Mouse (Mus musculus): ENCODE data around the gene Cdc42ep2. TPM values are rescaled to one million over a fixed set of nuclear protein-coding genes. Genes with fewer than 3 reads are reported as not detected.

Cdc42ep2 gene
- total RNA-seq, 4 experiments from 2014 or later, result 4.4 to 6.0 (median 5.4) TPM

GRCm38 (mm10) chr19:5942581-5942980, 18.0 kb upstream of the Cdc42ep2 start:
- no peak for DNase-seq (ENCODE audit: low spot score in 2 of 2)

- DNase-seq (ENCODE audit: low spot score in 2 of 2), result no peak
Observed at GRCm38 (mm10) chr19:5940656-5941055, 16.0 kb upstream of the Cdc42ep2 start.

DNA sequence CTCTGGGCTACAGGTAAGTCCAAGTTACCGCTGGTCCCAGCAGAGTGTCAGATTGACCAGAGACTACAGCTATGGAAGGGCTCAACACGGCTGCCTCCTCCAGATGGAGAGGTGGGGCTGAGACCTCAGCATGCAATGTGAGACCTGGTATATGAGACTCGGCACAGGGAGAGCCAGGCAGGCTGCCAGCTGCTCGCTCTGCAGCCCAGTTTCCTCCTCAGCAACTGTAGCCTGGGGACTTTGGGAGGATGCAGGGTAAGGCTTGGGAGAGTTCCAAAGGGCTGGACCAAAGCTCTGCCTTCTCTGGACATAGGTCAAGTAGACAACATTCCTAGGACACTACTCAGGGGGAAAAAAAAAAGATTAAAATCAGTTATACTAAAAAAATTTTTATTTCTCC, 15.6 kb upstream of the Cdc42ep2 start:
- DNase-seq (ENCODE audit: low spot score in 2 of 2), result peak in 1 of 2 experiments; percentile 19

DNA sequence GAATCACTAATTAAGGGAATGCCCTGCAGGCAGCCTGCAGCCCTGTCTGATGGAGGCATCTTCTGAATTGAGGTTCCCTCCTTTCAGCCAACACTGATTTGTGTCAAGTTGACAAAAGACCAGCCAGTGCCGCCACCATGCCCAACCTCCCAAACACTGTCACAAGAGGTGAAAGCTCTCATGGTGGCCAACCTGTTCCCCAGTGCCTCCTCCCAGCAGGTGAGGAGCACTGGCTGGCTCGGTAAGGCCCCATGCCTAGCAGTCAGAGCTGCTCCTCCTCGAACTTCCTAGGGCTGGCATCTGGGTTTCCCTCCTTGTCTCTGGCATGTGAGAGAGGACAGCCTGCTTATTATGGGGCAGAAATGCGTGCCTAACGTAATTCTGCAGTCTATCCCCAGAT, 15.1 kb upstream of the Cdc42ep2 start:
- no peak for DNase-seq (ENCODE audit: low spot score in 2 of 2)

DNA sequence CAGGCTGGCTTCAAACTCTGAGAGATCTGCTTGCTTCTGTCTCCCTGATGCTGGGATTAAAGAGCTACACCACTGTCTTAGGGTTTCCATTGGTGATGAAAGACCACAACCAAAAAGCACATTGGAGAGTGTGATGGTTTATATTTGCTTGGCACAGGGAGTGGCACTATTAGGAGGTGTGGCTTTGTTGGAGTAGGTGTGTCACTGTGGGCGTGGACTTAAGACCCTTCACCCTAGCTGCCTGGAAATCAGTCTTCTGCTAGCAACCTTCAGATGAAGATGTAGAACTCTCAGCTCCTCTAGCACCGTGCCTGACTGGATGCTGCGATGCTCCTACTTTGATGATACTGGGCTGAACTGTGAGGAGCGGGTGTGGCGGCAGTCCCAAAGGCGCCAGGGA, 13.9 kb upstream of the Cdc42ep2 start:
- DNase-seq (ENCODE audit: low spot score in 2 of 2), result no peak

- DNase-seq (ENCODE audit: low spot score in 2 of 2), result no peak
Observed at GRCm38 (mm10) chr19:5937836-5938406, 13.3 kb upstream of the Cdc42ep2 start.

DNA sequence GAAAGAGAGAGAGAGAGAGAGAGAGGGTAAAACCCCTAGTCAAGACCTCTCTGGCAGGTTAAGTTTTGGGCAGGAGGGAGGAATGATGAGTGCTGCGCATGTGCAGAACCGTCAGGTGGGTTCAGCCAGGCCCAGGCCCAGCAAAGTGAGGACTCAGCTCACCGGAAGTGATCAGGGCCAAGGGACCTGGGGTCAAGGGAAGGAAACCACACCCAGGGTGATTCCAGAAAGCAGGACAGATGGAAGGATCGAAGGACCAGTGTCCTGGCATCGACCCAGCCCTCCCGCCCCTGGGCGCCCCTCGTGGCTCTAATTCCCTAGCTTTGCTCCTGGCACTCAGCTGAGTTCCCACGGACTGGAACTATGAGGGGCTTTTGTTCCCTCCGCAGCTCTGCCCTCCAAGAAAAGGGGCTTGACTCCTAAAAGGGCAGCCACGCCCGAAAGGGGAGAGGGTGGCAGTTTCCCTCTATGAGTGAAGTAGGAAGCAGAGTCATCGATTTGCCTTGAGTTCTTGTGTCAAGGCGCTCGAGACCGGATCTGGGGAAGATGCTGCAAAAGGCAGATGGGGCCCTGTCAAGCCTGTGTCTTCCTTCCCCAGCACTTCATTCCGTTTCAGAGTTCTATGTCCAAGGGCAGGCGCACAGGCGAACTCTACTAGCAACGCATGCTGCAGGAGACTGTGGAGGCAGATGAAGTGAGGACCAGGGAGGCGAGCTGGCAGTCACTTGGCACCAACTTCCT, 12.6 kb upstream of the Cdc42ep2 start:
- no peak for DNase-seq (ENCODE audit: low spot score in 2 of 2)

DNA sequence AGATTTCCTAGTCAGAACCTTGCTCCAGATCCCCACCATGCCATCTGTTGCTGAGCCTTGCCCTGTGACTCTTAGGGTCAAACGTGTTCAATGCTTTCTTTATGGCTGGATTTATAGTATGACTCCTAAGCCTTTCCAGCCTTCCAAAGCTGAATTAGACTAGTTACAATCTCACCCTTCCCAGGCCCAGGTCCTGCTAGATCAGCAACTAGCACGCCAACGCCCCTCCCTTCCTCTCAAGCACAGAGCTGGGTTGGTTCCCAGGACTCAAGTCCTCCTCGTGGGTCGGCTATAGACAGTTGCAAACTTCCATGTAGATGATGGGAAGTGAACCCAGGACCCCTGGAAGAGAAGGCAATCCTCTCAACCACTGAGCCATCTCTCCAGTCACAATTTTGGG, 11.1 kb upstream of the Cdc42ep2 start:
- DNase-seq (ENCODE audit: low spot score in 2 of 2), result no peak

DNA sequence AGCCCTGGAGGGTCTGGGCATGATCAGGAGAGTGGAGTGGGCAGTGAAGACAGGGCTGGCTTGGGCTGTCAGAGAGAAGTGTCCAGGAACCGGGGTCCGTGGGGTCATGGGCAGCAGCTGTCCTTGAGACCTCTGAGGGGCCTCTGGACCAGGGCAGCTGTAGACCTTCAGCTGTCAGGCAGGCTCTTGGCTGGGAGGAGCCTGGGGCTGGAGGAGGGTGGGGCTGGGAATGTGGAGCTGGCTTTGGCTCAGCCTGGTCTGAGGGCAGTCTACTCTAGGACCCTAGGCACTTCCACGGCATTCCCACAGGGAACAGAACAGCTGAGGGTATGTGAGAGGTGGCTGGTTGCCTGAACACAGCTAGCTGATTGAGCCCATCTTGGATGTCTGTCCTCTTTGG, 10.7 kb upstream of the Cdc42ep2 start:
- no peak for DNase-seq (ENCODE audit: low spot score in 2 of 2)

GRCm38 (mm10) chr19:5929634-5930596, 5.3 kb upstream of the Cdc42ep2 start:
- no peak for DNase-seq (ENCODE audit: low spot score in 2 of 2)

DNA sequence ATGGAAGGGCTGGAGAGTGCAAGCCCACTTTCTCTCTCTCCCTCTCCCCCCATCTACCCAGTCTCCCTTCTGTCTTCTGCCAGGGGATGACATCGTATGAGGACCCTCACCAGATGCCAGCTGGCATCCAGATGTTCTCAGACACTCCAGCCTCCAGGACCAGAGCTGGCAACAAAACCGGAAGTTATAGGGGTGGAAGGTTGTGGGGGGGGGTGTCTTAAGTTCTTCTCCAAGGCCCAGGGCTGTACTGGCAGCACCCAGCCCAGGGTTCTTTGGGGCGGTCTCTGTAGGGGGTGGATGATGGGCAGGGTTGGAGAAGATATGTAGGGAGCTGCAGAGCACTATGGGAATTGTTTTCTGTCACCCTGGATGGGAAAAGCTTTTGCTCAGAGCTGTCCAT, 3.9 kb upstream of the Cdc42ep2 start:
- no peak for DNase-seq (ENCODE audit: low spot score in 2 of 2)

- DNase-seq (ENCODE audit: low spot score in 2 of 2), result no peak
Observed at GRCm38 (mm10) chr19:5928104-5928503, 3.5 kb upstream of the Cdc42ep2 start.

DNA sequence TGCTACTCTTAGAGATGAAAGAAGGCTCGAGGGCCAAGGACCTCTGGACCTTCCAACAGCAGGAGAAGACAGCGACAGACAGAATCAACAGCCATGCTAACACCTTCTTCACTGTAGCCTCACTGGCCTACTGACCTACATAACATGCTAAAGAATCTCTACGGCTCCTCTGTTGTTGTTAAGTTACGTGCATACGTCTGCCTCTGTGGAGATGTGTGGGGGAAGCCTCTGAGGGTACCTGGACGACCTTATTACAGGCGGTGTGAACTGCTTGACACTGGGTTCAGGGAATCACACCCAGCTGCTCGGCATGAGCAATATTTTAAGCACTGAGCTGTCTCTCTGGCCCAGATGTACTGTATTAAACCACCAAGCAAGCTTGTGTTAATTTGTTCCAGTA, 2.9 kb upstream of the Cdc42ep2 start:
- no peak for DNase-seq (ENCODE audit: low spot score in 2 of 2)

DNA sequence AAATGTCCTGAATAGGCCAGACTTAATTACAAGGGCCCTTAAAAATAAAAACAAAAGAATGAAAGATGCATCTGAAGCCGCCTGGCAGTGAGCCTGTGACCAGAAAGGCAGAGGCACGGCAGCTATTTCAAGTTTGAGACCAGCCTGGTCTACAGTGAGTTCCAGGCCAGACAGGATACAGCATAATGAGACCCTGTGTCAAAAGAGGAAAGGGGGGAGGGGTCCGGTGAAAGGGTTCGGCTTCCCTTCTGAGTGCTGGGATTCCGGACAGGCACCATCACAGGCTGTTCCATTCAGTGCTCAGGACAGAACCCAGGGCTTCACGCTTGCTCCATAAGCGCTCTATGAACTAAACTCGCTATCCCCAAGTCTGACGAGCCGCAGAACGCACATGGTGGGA, 2.4 kb upstream of the Cdc42ep2 start:
- DNase-seq (ENCODE audit: low spot score in 2 of 2), result no peak

GRCm38 (mm10) chr19:5925311-5925855, 767 bp upstream of the Cdc42ep2 start:
- DNase-seq (ENCODE audit: low spot score in 2 of 2), result no peak

DNA sequence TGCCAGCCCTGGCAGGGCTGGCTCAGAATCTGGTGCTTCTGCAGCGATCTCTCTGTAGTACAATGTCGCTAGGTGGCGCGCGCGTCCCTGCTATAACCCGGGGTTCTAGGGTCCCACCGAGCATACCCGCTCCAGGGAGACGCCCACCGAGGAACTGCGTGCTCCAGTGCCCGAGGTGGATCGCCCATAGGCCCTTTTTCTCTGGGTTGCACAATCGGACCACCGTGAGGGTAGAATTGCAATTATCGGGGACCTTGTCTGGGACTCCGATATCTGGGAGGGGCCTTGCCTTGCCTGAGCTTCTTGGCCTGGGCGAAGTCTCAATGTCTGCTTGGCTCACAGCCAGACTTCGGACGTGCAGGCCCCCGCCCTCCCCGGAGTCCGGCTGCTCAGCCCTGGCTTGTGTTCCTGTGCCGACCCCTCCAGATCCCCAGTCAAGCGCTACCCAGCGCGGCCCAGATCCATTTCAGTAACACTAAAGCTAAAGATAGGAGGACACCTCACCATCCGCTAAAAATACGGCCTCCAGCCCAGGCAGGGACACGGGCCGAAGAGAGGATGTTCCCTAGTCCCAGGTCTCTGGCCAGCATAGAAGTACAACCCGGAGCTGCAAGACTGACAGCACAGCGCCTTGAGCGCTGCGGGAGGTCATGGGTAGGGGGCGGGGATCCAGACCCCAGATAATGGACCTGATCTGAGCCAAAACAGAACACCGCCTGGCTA, 465 bp downstream of the Cdc42ep2 start:
- DNase-seq (ENCODE audit: low spot score in 2 of 2), result peak; percentile 62 to 88

GRCm38 (mm10) chr19:5922963-5923362, 1.7 kb downstream of the Cdc42ep2 start:
- DNase-seq (ENCODE audit: low spot score in 2 of 2), result no peak

DNA sequence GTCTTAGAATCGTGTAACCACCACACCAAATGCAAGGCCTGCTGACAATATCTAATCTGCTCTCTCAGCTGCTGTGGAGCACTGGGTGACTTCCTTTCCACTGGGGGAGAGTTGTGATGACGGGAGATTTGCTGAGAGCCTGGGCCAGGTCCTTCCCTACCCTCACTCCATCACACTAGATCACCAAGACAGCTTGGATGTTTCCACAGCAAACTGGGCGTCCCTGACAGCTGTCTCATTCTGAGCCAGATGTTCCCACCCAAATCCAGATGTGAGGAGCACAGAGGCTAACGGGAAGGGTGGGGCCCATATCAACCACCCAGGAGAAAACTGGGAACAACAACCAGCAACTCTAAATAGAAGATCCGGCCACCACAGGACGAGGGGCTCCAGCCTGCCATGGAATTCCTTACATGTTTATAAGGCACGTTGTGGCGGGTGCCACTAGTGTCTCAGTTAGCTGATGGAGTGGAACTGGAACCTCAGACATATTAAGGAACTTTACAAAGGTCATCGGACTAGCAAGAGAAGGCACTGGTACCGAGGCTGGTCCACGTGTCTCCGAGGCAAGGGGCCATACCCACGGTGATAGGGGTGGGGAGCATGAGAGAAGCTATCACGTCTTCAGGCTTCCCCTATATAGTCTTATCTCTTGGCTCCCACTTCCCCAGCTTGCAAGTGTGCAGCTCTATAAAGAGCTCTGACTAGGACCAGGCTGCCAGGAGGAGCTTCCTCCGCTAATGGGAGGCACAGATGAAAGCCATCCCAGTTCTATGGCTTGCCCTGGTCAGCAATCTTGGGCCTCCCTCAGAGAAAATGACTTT, 2.3 kb downstream of the Cdc42ep2 start:
- no peak for DNase-seq (ENCODE audit: low spot score in 2 of 2)

DNA sequence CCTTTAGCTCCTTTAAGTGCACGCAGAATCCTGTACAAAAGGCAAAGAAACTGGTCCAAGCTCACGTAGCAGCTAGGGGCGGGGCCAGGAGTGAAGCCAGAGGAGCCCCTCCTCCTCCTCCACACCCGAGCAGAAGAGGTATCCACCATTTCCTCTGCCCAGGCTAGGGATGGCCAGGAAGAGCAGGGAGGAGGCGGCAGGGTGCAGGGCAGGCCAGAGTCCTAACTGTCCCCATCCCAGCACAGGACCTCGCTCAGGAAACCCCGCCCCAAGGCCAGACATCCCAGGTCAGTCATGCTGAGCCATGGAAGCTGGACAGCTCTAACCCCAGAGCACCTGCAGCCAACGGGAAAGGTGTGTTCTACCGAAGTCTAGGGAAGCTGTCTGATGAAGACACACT, 2.9 kb downstream of the Cdc42ep2 start:
- DNase-seq (ENCODE audit: low spot score in 2 of 2), result no peak

GRCm38 (mm10) chr19:5913007-5913719, 11.5 kb downstream of the Cdc42ep2 start, which contains the start of gene Dpf2:
Gene Dpf2 (minus strand): TSS chr19:5913010.
- DNase-seq (ENCODE audit: low spot score in 2 of 2), result no peak

Measured in layer of hippocampus, adult 8-10 months (tissue).